Mouse (Mus musculus) thymus, postnatal 0 days (tissue): ENCODE measurements around the gene Med25. TPM values are rescaled to one million over a fixed set of nuclear protein-coding genes. Genes with fewer than 3 reads are reported as not detected.

Experiments
- microRNA counts: library from miRNA; unstranded; fragments of <30 nt; microRNA quantifications from one replicate; lab custom pipeline; 2015
- microRNA-seq: library from miRNA; unstranded; fragments of <30 nt; microRNA quantifications from one replicate; pipeline ENCODE4, GENCODE M21; 2016; ENCODE audit warnings: borderline number of aligned reads
- polyA plus RNA-seq: library from polyadenylated mRNA; unstranded; fragments of >200 nt; fragmentation: Nextera tagmentation; extraction: Ambion mirVana; gene quantifications from 2 replicates; pipeline ENCODE4 v1.2.1, GENCODE M21; 2015

Med25 gene
- polyA plus RNA-seq, 1 experiment from 2014 or later, result 60.0 TPM

MicroRNAs encoded within 50 kb of the gene (microRNA counts, 519-probe panel; counts per million panel counts)
- microRNA mmu-miR-707 (lab: Ali Mortazavi, UCI), result 473 counts per million, percentile 71 among the panel's probes with 10 or more counts

Small RNA genes lying within 50 kb of the gene (microRNA-seq; reads per million reads assigned to microRNA genes)
- not detected for gene Mir707

Other genes with a start within 250 kb of the Med25 start
- 0.66 and 1.0 TPM in 2 replicates for gene Myh14, start 221.9 kb downstream of the Med25 start, polyA plus RNA-seq
- gene Izumo2, start 184.0 kb downstream of the Med25 start, polyA plus RNA-seq, result not detected in 2 replicates
- 63.7 and 66.8 TPM in 2 replicates for gene Vrk3, start 144.3 kb downstream of the Med25 start, polyA plus RNA-seq
- 0.82 and 1.7 TPM in 2 replicates for gene Zfp473, start 141.7 kb downstream of the Med25 start, polyA plus RNA-seq
- 88.1 and 109 TPM in 2 replicates for gene Nup62, start 76.6 kb downstream of the Med25 start, polyA plus RNA-seq
- gene Il4i1, start 76.3 kb downstream of the Med25 start, polyA plus RNA-seq, result 23.6 and 28.0 TPM in 2 replicates
- 3.4 and 3.7 TPM in 2 replicates for gene Atf5, start 76.1 kb downstream of the Med25 start, polyA plus RNA-seq
- 47.3 and 49.2 TPM in 2 replicates for gene Akt1s1, start 43.7 kb downstream of the Med25 start, polyA plus RNA-seq
- gene Tbc1d17, start 43.6 kb downstream of the Med25 start, polyA plus RNA-seq, result 56.5 and 60.3 TPM in 2 replicates
- 61.8 and 63.4 TPM in 2 replicates for gene Pnkp, start 35.6 kb downstream of the Med25 start, polyA plus RNA-seq
- gene Ptov1, start 22.9 kb downstream of the Med25 start, polyA plus RNA-seq, result 147 and 158 TPM in 2 replicates
- gene Fuz, start 3.4 kb upstream of the Med25 start, polyA plus RNA-seq, result 13.2 and 13.8 TPM in 2 replicates
- 34.5 and 37.5 TPM in 2 replicates for gene Ap2a1, start 36.8 kb upstream of the Med25 start, polyA plus RNA-seq
- 0.23 and 0.25 TPM in 2 replicates for gene Tsks, start 50.5 kb upstream of the Med25 start, polyA plus RNA-seq
- gene Cpt1c, start 82.1 kb upstream of the Med25 start, polyA plus RNA-seq, result 1.2 and 2.0 TPM in 2 replicates
- gene Prmt1, start 93.9 kb upstream of the Med25 start, polyA plus RNA-seq, result 364 and 365 TPM in 2 replicates
- 138 and 145 TPM in 2 replicates for gene Irf3, start 104.9 kb upstream of the Med25 start, polyA plus RNA-seq
- gene Bcl2l12, start 106.0 kb upstream of the Med25 start, polyA plus RNA-seq, result 66.6 and 68.8 TPM in 2 replicates
- 19.6 and 20.1 TPM in 2 replicates for gene Scaf1, start 123.7 kb upstream of the Med25 start, polyA plus RNA-seq
- 35.8 and 37.0 TPM in 2 replicates for gene Rras, start 125.2 kb upstream of the Med25 start, polyA plus RNA-seq
- gene Prr12, start 160.2 kb upstream of the Med25 start, polyA plus RNA-seq, result 7.6 and 9.0 TPM in 2 replicates
- gene Nosip, start 169.7 kb upstream of the Med25 start, polyA plus RNA-seq, result 84.4 and 86.3 TPM in 2 replicates
- gene Prrg2, start 170.0 kb upstream of the Med25 start, polyA plus RNA-seq, result 9.9 and 10.0 TPM in 2 replicates
- gene Rcn3, start 199.5 kb upstream of the Med25 start, polyA plus RNA-seq, result 41.4 and 41.8 TPM in 2 replicates
- gene Fcgrt, start 211.1 kb upstream of the Med25 start, polyA plus RNA-seq, result 42.6 and 47.6 TPM in 2 replicates
- gene Rps11, start 231.7 kb upstream of the Med25 start, polyA plus RNA-seq, result 2,260 and 2,287 TPM in 2 replicates
- 2,581 and 2,590 TPM in 2 replicates for gene Rpl13a, start 236.0 kb upstream of the Med25 start, polyA plus RNA-seq
- 1.5 and 2.2 TPM in 2 replicates for gene Gm45713, start 243.5 kb upstream of the Med25 start, polyA plus RNA-seq
- 21.5 and 24.5 TPM in 2 replicates for gene Flt3l, start 243.7 kb upstream of the Med25 start, polyA plus RNA-seq